Mouse (Mus musculus) kidney, adult 2 months (tissue): Measurements from ENCODE around the gene Zfp536.

ENCODE experiments used
- CTCF ChIP-seq: fragments of 200-500 bp; conservative IDR thresholded peaks from 2 replicates; pipeline ENCODE4 v1.5.1; 2011; ENCODE audit warnings: low read depth, mild to moderate bottlenecking, control low read depth, low read length, moderate library complexity, mixed read lengths; ENCODE audit not compliant: insufficient read depth, insufficient read length
- POLR2A ChIP-seq: fragments of 200-500 bp; IDR thresholded peaks from one replicate; pipeline ENCODE4 v1.6.1; 2011; ENCODE audit warnings: low read depth, low read length, control low read depth

DNA sequence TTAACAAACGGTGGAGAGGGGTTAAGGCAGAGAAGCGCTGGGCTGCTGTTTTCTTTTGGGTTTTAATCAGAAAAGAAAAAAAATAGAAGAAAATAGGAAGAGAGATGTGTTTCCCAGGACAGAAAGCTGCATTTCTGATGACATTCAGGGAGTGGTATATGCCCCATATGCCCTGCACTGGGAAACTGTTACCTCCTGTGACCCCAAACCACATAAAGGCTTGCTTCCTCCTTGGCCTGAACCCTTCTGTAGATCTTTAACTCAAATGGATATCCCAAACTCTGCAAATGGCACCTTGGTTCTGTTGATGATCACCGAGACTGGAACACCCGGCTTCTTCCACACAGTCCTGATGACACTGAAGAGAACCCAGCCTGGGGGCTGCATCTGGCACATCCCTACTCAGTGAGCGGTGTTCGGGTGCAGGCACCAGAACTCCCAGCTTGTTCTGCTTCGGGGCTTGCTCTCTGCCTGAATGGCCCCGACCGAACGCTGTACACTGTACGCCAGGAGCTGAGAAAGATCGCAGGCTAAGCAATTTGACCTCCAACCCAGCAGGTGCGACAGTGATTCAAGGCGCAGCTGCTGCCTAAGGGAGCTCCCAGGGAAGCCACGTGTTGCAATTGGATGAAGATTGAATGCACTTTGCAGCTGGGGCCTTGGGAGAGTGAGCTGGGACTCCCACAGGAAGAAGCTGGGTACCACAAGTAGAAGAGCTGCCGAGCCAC is 334.2 kb downstream of the Zfp536 start:
- TF ChIP-seq POLR2A (no peak), CTCF (no peak)
